Mouse (Mus musculus) embryo, embryonic 10 days (tissue): ENCODE measurements at regions not wholly inside any gene's neighbourhood (a gene's known extent, or its start where the extent isn't known, plus 50 kb on each side); places are given as distances from the start of the nearest gene placed in this dataset.

Experiments
- DNase-seq: peaks from one replicate; pipeline ENCODE4 v3.0.0-alpha.2; 2015; ENCODE audit warnings: low spot score

DNA sequence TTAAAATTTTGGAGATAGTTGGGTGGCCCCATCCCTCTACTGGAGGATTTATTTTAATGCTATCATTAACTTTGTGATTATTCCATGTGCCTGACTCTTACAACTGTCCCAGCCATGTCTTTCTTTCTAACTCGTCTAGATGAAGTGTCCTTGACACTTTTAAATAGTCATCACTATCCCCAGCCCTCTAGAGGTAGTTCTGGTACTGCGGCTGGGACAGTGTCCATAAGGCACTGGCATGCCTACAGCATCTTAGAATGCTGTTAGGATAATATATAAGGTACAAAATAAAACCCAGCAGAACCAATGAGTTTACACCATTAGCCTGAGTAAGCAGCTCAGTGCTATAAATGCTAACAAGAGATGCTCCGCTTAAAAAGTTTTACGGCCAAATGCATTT, 813.6 kb downstream of the Sorcs3 start:
- DNase-seq: peak; percentile 21
